Mouse (Mus musculus): ENCODE measurements around the gene Adgrf5. TPM values are rescaled to one million over a fixed set of nuclear protein-coding genes. Genes with fewer than 3 reads are reported as not detected.
"Not testable (repeated sequence)": the region's sequence is repeated elsewhere in the genome, so short reads cannot be mapped to it uniquely, and the experiment has no call there.

Adgrf5 gene
- polyA plus RNA-seq, 1 experiment from 2014 or later, result 51.1 TPM

GRCm38 (mm10) chr17:43474775-43475174, 114.5 kb downstream of the Adgrf5 start:
- TF ChIP-seq EP300 (IDR thresholded peaks at IDR 0.05) (no peak), CTCF (IDR thresholded peaks at IDR 0.05) (no peak)
- Histone ChIP-seq H3K4me3 (ENCODE audit: low read depth, low read length) (no peak overlapping the region), H3K9me3 (ENCODE audit: low read length) (no peaks in the 10 kb centered on the region), H3K4me1 (ENCODE audit: insufficient read depth, low read depth, low read length) (no peaks in the 10 kb centered on the region), H3K27ac (ENCODE audit: low read length) (no peak overlapping the region), H3K4me2 (replicated peaks; ENCODE audit: low read depth, low read length) (no peak overlapping the region), H3K36me3 (ENCODE audit: insufficient read depth, low read length) (no peaks in the 10 kb centered on the region), H3K27me3 (replicated peaks; ENCODE audit: insufficient read depth, low read length) (no peaks in the 10 kb centered on the region), H3K9ac (replicated peaks; ENCODE audit: low read depth) (no peak overlapping the region)
- WGBS, result 89% methylated on average over 16 of the region's 16 CpGs
- DNase-seq (ENCODE audit: low spot score) (no peak), ATAC-seq (no peak)

GRCm38 (mm10) chr17:43477621-43478020, 117.4 kb downstream of the Adgrf5 start:
- no peak for ATAC-seq
- Histone ChIP-seq H3K9ac (replicated peaks; ENCODE audit: low read depth) (no peak overlapping the region), H3K4me3 (ENCODE audit: low read depth, low read length) (no peak overlapping the region), H3K36me3 (ENCODE audit: insufficient read depth, low read length) (no peaks in the 10 kb centered on the region), H3K27ac (ENCODE audit: low read length) (no peak overlapping the region), H3K4me2 (replicated peaks; ENCODE audit: low read depth, low read length) (no peak overlapping the region), H3K27me3 (replicated peaks; ENCODE audit: insufficient read depth, low read length) (no peaks in the 10 kb centered on the region), H3K9me3 (ENCODE audit: low read length) (no peaks in the 10 kb centered on the region), H3K4me1 (ENCODE audit: insufficient read depth, low read depth, low read length) (no peaks in the 10 kb centered on the region)
- DNase-seq (ENCODE audit: low spot score), result no peak
- TF ChIP-seq EP300 (IDR thresholded peaks at IDR 0.05), result no peak
- TF ChIP-seq CTCF (IDR thresholded peaks at IDR 0.05), result no peak

- no peaks in the 10 kb centered on the region for H3K36me3 ChIP-seq (ENCODE audit: insufficient read depth, low read length)
- no peak overlapping the region for H3K9ac ChIP-seq (replicated peaks; ENCODE audit: low read depth)
- WGBS, result 81% methylated on average over 3 of the region's 3 CpGs
- no peaks in the 10 kb centered on the region for H3K4me1 ChIP-seq (ENCODE audit: insufficient read depth, low read depth, low read length)
- ATAC-seq, result no peak
- no peak overlapping the region for H3K4me3 ChIP-seq (ENCODE audit: low read depth, low read length)
- TF ChIP-seq EP300 (IDR thresholded peaks at IDR 0.05) (no peak), CTCF (IDR thresholded peaks at IDR 0.05) (no peak)
- H3K9me3 ChIP-seq (ENCODE audit: low read length), result no peaks in the 10 kb centered on the region
- H3K27me3 ChIP-seq (replicated peaks; ENCODE audit: insufficient read depth, low read length), result no peaks in the 10 kb centered on the region
- DNase-seq (ENCODE audit: low spot score), result no peak
- no peak overlapping the region for H3K27ac ChIP-seq (ENCODE audit: low read length)
- H3K4me2 ChIP-seq (replicated peaks; ENCODE audit: low read depth, low read length), result no peak overlapping the region
These were observed 125.7 kb downstream of the Adgrf5 start for GRCm38 (mm10) chr17:43485982-43486381.

GRCm38 (mm10) chr17:43488439-43489151, 128.3 kb downstream of the Adgrf5 start:
- H3K9ac ChIP-seq (replicated peaks; ENCODE audit: low read depth), result no peak overlapping the region

GRCm38 (mm10) chr17:43490371-43490770, 130.1 kb downstream of the Adgrf5 start:
- H3K4me2 ChIP-seq (replicated peaks; ENCODE audit: low read depth, low read length); H3K27me3 ChIP-seq (replicated peaks; ENCODE audit: insufficient read depth, low read length); H3K9me3 ChIP-seq (ENCODE audit: low read length); DNase-seq (ENCODE audit: low spot score); H3K4me3 ChIP-seq (ENCODE audit: low read depth, low read length); H3K4me1 ChIP-seq (ENCODE audit: insufficient read depth, low read depth, low read length); H3K36me3 ChIP-seq (ENCODE audit: insufficient read depth, low read length); H3K9ac ChIP-seq (replicated peaks; ENCODE audit: low read depth); H3K27ac ChIP-seq (ENCODE audit: low read length); ATAC-seq: not testable (repeated sequence)
- 91% methylated on average over 5 of the region's 10 CpGs for WGBS

More at GRCm38 (mm10) chr17:43488439-43489151, 128.3 kb downstream of the Adgrf5 start:
- no peaks in the 10 kb centered on the region for H3K4me1 ChIP-seq (ENCODE audit: insufficient read depth, low read depth, low read length)
- TF ChIP-seq EP300 (IDR thresholded peaks at IDR 0.05) (no peak), CTCF (IDR thresholded peaks at IDR 0.05) (no peak)
- H3K27ac ChIP-seq (ENCODE audit: low read length), result no peak overlapping the region
- H3K27me3 ChIP-seq (replicated peaks; ENCODE audit: insufficient read depth, low read length), result no peaks in the 10 kb centered on the region
- H3K9me3 ChIP-seq (ENCODE audit: low read length), result no peaks in the 10 kb centered on the region
- H3K4me2 ChIP-seq (replicated peaks; ENCODE audit: low read depth, low read length), result no peak overlapping the region
- 83% methylated on average over 2 of the region's 2 CpGs for WGBS
- no peak overlapping the region for H3K4me3 ChIP-seq (ENCODE audit: low read depth, low read length)
- H3K36me3 ChIP-seq (ENCODE audit: insufficient read depth, low read length), result no peaks in the 10 kb centered on the region
- DNase-seq (ENCODE audit: low spot score), result no peak
- ATAC-seq, result no peak

- WGBS, result 84% methylated on average over 5 of the region's 5 CpGs
- Histone ChIP-seq H3K36me3 (ENCODE audit: insufficient read depth, low read length) (no peaks in the 10 kb centered on the region), H3K27me3 (replicated peaks; ENCODE audit: insufficient read depth, low read length) (no peaks in the 10 kb centered on the region), H3K9ac (replicated peaks; ENCODE audit: low read depth) (no peak overlapping the region), H3K27ac (ENCODE audit: low read length) (no peak overlapping the region), H3K4me1 (ENCODE audit: insufficient read depth, low read depth, low read length) (no peaks in the 10 kb centered on the region), H3K4me2 (replicated peaks; ENCODE audit: low read depth, low read length) (no peak overlapping the region), H3K9me3 (ENCODE audit: low read length) (no peaks in the 10 kb centered on the region), H3K4me3 (ENCODE audit: low read depth, low read length) (no peak overlapping the region)
- no peak for TF ChIP-seq CTCF (IDR thresholded peaks at IDR 0.05)
- TF ChIP-seq EP300 (IDR thresholded peaks at IDR 0.05), result no peak
- ATAC-seq (no peak), DNase-seq (ENCODE audit: low spot score) (no peak)
These were observed 135.3 kb downstream of the Adgrf5 start for GRCm38 (mm10) chr17:43495502-43495901.

- H3K9me3 ChIP-seq (ENCODE audit: low read length), result no peaks in the 10 kb centered on the region
- no peak overlapping the region for H3K4me3 ChIP-seq (ENCODE audit: low read depth, low read length)
- DNase-seq (ENCODE audit: low spot score), result no peak
- H3K27ac ChIP-seq (ENCODE audit: low read length), result no peak overlapping the region
- H3K4me1 ChIP-seq (ENCODE audit: insufficient read depth, low read depth, low read length), result no peaks in the 10 kb centered on the region
- H3K36me3 ChIP-seq (ENCODE audit: insufficient read depth, low read length), result no peaks in the 10 kb centered on the region
- no peaks in the 10 kb centered on the region for H3K27me3 ChIP-seq (replicated peaks; ENCODE audit: insufficient read depth, low read length)
- no peak overlapping the region for H3K4me2 ChIP-seq (replicated peaks; ENCODE audit: low read depth, low read length)
- H3K9ac ChIP-seq (replicated peaks; ENCODE audit: low read depth), result no peak overlapping the region
- 32% methylated on average over 4 of the region's 4 CpGs for WGBS
- TF ChIP-seq CTCF (IDR thresholded peaks at IDR 0.05) (no peak), EP300 (IDR thresholded peaks at IDR 0.05) (no peak)
- ATAC-seq, result no peak
These were observed 137.3 kb downstream of the Adgrf5 start for GRCm38 (mm10) chr17:43497521-43497920.
